Mouse (Mus musculus): ENCODE measurements around the gene Ppdpf.

The Ppdpf gene

DNA sequence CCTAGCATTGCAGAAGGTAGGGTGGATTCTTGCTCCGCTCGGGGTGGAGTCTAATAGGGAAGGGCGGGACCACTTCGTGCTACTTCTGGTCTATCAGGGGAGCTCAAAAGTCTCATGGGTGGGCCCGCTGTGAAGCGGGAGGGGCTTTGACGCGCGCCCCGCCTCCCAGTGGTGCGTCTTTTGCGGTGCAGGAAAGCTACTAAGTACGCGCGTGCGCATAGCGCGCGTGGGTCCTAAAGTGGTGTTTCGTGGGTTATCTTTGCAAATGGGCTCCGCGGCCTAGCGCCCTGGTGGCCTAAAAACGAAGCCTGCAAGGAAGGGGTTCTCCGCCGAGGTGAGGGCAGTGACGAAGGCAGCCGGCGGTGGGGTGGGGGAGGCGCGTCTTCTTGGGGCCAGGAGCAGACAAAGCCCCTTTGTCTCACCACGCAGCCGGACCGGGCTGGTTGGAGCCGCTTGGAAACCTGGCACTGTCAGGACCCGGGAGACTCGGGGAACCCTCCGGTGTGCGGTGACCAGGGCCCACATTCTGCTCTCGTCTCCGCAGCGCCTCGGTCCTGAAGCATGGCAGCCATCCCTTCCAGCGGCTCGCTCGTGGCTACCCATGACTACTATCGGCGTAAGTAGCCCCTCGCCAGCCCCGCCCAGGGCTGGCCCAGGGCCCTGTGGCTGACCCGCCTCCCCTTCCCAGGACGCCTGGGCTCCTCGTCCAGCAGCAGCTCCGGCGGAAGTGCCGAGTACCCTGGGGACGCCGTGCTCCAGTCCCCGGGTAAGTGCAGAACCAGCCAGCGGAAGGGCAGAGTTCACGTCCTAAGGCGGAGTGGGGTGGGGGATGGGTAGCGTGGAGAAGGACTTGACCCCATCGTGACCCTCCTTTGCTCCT is at the start of gene Ppdpf:
Gene Ppdpf, plus strand, starts transcription at position 127 of the 880 bp plus-strand sequence.
- ATAC-seq (ENCODE audit: low TSS enrichment), result peak; percentile 92

DNA sequence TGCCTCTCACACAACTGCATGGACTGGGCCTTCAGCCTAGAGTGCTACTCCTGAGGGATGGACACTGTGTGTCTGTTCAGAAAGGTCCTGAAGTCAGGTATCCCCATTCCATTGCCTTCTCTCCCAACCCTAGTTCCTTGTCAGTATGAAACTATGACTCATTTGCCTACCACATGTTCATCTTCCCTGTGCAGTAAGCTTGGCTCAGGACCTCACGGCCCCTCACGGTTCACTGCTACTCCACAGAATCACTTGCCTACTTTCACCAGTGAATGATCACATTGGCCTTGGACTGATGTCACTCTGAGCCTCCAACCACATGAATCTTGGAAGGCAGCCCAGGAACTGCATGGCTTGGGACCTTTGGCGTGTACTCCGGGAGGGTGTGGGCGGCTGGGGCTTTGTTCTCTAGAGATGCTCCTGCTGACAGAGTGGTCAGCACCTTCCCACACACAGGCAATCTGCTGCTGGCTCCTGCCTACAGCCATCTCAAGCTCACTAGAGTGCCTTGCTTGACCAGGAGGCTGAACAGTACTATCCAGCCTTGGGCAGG is 47.3 kb upstream of the Ppdpf start:
- ATAC-seq (ENCODE audit: low TSS enrichment), result no peak

DNA sequence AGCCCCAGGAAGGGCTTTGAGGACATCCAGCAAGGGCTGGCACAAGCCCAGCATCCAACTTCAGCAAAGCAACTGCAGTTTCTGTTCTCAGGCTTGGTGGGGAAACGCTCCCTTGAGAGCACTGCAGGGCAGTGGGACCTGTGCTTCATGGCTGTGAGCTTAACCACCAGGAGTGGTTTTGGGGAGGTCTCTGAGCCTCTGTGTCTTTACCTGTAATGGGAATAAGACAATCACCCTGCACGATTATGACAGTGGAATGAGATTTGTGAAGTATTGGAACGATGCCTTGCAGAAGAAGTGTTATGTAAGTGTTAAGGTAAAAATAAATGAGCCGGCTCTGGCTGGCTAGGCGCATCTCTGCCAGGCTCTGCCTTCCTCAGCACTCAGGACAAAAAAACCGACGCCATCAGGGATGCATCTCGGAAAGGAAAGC is 44.3 kb upstream of the Ppdpf start:
- ATAC-seq (ENCODE audit: low TSS enrichment), result peak; percentile 40

- ATAC-seq (ENCODE audit: low TSS enrichment), result peak; percentile 11; the same call in 1 of the 2 replicates
Measured at GRCm38 (mm10) chr2:181143509-181144276, 43.4 kb upstream of the Ppdpf start.

- no peak for ATAC-seq (ENCODE audit: low TSS enrichment)
Measured at GRCm38 (mm10) chr2:181144675-181145074, 42.4 kb upstream of the Ppdpf start.

GRCm38 (mm10) chr2:181146976-181147545 is 40.0 kb upstream of the Ppdpf start:
- no peak for ATAC-seq (ENCODE audit: low TSS enrichment)

- ATAC-seq (ENCODE audit: low TSS enrichment), result no peak
Measured at GRCm38 (mm10) chr2:181147546-181148317, 39.3 kb upstream of the Ppdpf start.

DNA sequence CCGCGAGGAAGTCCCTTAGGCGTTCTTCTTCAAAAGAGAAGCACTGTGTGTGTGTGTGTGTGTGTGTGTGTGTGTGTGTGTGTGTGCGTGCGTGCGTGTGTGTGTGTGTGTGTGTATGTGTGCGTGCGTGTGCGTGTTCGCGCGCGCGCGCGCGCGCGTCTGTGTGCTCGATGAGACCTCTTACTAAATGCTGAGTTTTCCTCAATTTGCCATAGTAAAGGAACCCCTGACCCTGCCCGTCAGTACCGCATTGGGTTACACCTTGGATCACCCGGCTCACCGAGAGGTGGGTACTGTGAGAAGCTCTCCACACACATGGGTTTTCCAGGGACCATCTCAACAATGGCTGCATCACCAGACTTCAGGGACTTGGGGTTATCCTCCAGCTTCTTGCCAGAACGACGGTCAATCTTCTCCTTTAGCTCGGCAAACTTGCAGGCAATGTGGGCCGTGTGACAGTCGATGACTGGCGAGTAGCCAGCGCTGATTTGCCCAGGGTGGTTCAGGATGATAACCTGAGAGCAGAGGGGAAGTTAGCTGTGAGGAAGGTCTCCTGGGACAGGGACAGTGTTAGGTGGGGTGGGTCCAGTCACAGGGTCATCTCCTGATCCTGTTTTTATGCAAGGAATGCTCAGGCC is 38.6 kb upstream of the Ppdpf start:
- no peak for ATAC-seq (ENCODE audit: low TSS enrichment)

DNA sequence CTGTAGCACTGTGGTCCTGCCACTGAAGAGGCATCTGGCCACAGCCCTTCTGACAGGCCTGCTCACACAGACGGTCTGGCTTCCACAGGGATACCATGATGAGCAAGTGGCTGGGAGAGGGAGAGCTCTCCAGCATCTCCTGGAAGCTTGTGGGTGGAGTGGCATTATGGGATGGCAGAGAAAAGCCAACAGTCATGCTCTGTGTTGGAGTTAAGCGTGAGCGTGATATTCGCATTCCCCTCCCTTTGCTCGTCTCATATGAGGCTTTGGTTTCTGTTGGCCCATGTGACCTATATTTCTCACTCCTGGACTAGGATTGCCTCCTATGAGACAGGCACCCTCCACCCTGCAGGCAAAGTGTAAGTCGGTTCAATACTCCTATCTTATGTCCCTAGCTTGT is 36.8 kb upstream of the Ppdpf start:
- ATAC-seq (ENCODE audit: low TSS enrichment), result peak; percentile 65

DNA sequence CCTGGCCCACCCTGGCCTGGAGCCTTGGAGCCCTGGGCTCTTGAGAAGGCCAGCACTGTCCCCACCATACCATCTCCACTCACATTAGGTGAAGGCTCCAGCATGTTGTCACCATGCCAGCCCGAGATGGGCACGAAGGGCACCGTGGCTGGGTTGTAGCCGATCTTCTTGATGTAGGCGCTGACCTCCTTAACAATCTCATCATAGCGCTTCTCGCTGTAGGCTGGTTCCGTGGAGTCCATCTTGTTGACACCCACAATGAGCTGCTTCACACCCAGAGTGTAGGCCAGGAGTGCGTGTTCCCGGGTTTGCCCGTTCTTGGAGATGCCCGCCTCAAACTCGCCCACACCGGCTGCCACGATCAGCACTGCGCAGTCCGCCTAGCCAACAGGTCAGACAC is 34.3 kb upstream of the Ppdpf start:
- ATAC-seq (ENCODE audit: low TSS enrichment), result no peak

DNA sequence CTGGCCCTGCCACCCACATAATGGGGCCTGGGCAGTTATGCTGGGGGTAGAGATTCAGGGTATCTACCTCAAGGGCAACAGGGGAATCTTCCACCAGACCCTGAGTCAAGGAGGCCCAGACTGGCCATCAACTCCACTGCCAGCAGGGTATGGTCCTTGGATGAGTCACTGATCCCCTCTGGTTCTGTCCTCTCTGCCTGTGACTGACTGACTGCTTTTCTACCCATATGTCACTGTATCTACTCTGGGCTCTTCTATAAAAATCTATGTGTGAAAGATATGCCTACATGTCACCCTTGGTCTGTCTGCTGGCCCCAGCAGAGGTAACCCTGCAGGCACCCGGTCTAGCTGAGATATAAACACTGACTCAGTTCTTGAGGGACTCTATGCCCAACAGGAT is 33.9 kb upstream of the Ppdpf start:
- no peak for ATAC-seq (ENCODE audit: low TSS enrichment)

DNA sequence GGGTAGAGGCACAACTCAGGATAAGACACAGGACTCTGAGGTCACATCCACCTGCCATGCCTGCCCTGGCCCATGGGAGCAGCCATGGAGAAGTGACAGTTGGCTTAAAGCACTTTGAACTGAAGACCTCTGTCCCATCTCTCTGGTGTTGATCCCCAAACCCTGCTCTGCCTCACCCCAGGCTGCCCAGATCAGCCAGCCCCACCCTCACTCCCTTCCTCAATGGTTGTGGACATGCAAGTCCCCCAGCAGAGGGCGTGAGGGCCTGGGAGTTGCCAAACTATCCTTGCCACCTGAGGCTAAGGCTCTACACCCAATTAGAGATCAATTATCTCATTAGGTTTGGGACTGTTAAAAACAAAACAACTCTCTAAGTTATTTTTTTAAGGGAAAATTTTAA is 33.2 kb upstream of the Ppdpf start:
- ATAC-seq (ENCODE audit: low TSS enrichment), result no peak

- ATAC-seq (ENCODE audit: low TSS enrichment), result no peak
Measured at GRCm38 (mm10) chr2:181154361-181154760, 32.7 kb upstream of the Ppdpf start.

- ATAC-seq (ENCODE audit: low TSS enrichment), result no peak
Measured at GRCm38 (mm10) chr2:181154831-181155415, 32.1 kb upstream of the Ppdpf start.

DNA sequence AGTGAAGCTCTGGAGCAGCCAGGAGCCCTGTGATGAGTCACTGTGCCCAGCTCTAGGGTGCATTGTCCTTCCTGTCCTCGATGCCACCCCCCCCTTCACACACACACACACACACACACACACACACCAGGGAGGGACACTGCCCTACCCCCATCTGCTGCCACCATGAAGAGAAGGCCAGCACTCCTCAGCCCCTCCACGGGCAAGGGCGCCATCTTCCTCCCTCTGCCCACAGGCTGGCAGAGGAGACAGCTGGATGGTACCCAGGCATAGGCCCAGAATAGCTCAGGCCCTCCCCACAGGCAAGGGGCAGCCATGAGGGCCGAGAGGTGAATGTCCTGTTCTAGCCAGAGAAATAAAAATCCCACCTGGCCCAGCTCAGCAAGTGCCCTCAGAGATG is 31.2 kb upstream of the Ppdpf start:
- ATAC-seq (ENCODE audit: low TSS enrichment), result no peak

GRCm38 (mm10) chr2:181156248-181157121 is 30.6 kb upstream of the Ppdpf start, which contains the start of gene Eef1a2:
Gene Eef1a2, minus strand, starts transcription at chr2:181157014.
- peak; percentile 33 for ATAC-seq (ENCODE audit: low TSS enrichment)

DNA sequence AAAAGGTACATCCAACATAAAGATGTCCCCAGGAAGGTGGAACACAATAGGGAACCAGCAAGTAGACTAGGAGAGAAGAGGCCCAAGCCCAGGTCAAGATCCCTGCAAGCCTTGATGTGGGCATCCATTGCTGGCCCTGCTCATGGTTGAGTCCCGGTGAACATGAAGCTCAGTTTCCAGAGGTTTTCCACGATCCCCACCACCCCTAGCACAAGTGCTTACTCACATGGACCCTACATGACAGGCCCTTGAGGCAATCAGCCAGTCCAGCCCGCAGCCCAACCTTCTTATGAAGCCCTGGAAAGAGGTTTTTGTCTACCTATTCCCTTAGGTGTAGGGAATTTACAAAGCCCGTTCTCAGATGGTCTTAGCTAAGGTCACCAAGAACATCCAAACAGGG is 29.9 kb upstream of the Ppdpf start:
- no peak for ATAC-seq (ENCODE audit: low TSS enrichment)

DNA sequence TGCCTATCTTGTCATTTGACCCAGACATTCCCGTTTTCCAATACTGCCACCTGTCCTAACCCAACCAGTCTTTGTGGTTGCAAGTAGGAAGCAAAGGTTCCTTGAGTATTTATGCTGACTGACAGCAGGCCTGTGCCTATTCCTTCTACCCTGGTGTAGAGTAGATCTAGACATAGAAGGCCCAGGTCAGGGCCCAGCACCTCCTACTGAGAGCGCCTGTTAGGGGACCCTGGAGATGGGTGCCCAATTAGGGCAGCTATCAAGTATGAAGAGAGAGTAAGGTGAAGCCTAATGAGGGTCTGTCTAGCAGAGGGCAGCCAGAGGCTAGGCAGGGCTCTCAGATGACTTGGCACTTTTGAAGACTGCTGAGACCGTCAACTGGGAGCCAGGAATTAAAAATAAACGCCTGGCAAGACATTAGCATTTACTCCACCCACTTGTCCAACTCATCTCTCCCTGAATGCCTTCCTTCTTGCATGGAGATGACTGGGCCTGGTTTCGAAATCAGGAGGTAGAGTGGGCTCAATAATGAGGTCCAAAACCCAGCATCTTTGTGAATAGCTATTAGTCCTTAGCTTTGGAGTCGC is 29.2 kb upstream of the Ppdpf start:
- ATAC-seq (ENCODE audit: low TSS enrichment), result no peak

DNA sequence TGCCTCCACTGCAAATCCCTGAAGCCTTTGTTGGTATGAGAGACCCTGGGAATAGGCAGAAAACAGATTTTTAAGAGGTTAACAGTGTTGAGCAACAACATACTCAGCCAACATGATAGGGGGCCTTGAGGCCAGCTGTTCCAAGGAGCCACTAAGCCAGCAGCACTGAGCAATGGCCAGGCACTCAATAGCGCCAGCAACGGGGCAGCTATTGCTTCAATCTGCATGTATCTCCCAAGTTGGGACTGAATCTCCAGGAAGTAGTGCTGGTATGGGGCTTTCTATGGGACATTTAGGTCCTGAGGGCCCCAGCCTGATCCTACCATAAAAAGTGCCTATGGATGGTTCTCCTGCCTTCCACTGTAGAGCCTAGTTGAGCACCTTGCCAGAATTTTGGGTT is 28.6 kb upstream of the Ppdpf start:
- no peak for ATAC-seq (ENCODE audit: low TSS enrichment)

All from frontal cortex, adult (tissue).